Mouse (Mus musculus): ENCODE measurements around the gene Gm21988.

Gm21988 gene

GRCm38 (mm10) chr11:70239541-70240279 is at the start of gene Gm21988, which contains the start of gene Rnasek:
TSS of gene Gm21988 (minus strand) at chr11:70239830.
TSS of gene Rnasek (minus strand) at chr11:70239842.
- peak; percentile 93 for DNase-seq (ENCODE audit: low spot score)

- DNase-seq (ENCODE audit: low spot score) = peak; percentile 50
Observed at GRCm38 (mm10) chr11:70289236-70289635, 49.6 kb upstream of the Gm21988 start.

- no peak for DNase-seq (ENCODE audit: low spot score)
Observed at GRCm38 (mm10) chr11:70288102-70288501, 48.5 kb upstream of the Gm21988 start.

- DNase-seq (ENCODE audit: low spot score) = no peak
Observed at GRCm38 (mm10) chr11:70285686-70286085, 46.1 kb upstream of the Gm21988 start.

- DNase-seq (ENCODE audit: low spot score) = no peak
Observed at GRCm38 (mm10) chr11:70284757-70285156, 45.1 kb upstream of the Gm21988 start.

GRCm38 (mm10) chr11:70283666-70284065 is 44.0 kb upstream of the Gm21988 start:
- DNase-seq (ENCODE audit: low spot score) = no peak

- no peak for DNase-seq (ENCODE audit: low spot score)
Observed at GRCm38 (mm10) chr11:70280441-70280840, 40.8 kb upstream of the Gm21988 start.

- DNase-seq (ENCODE audit: low spot score) = no peak
Observed at GRCm38 (mm10) chr11:70278961-70279360, 39.3 kb upstream of the Gm21988 start.

- no peak for DNase-seq (ENCODE audit: low spot score)
Observed at GRCm38 (mm10) chr11:70271641-70272040, 32.0 kb upstream of the Gm21988 start.

- DNase-seq (ENCODE audit: low spot score) = peak; percentile 39
Observed at GRCm38 (mm10) chr11:70266405-70266804, 26.8 kb upstream of the Gm21988 start.

- no peak for DNase-seq (ENCODE audit: low spot score)
Observed at GRCm38 (mm10) chr11:70265819-70266218, 26.2 kb upstream of the Gm21988 start.

- DNase-seq (ENCODE audit: low spot score) = no peak
Observed at GRCm38 (mm10) chr11:70265252-70265651, 25.6 kb upstream of the Gm21988 start.

GRCm38 (mm10) chr11:70259035-70259434 is 19.4 kb upstream of the Gm21988 start:
- DNase-seq (ENCODE audit: low spot score) = no peak

GRCm38 (mm10) chr11:70254931-70255531 is 15.4 kb upstream of the Gm21988 start, which contains the start of gene Alox12:
TSS of gene Alox12 (minus strand) at chr11:70255353.
- no peak for DNase-seq (ENCODE audit: low spot score)

GRCm38 (mm10) chr11:70254337-70254736 is 14.7 kb upstream of the Gm21988 start:
- no peak for DNase-seq (ENCODE audit: low spot score)

GRCm38 (mm10) chr11:70251853-70252252 is 12.2 kb upstream of the Gm21988 start:
- no peak for DNase-seq (ENCODE audit: low spot score)

GRCm38 (mm10) chr11:70250150-70250549 is 10.5 kb upstream of the Gm21988 start:
- DNase-seq (ENCODE audit: low spot score) = no peak

GRCm38 (mm10) chr11:70247136-70247845 is 7.7 kb upstream of the Gm21988 start:
- peak; percentile 80 for DNase-seq (ENCODE audit: low spot score)

GRCm38 (mm10) chr11:70242591-70242990 is 3.0 kb upstream of the Gm21988 start:
- DNase-seq (ENCODE audit: low spot score) = no peak

- DNase-seq (ENCODE audit: low spot score) = peak; percentile 75
Observed at GRCm38 (mm10) chr11:70238591-70239440, 814 bp downstream of the Gm21988 start.

- peak; percentile 95 for DNase-seq (ENCODE audit: low spot score)
Observed at GRCm38 (mm10) chr11:70237457-70238167, 2.0 kb downstream of the Gm21988 start, which contains the start of gene 0610010K14Rik. TSS of gene 0610010K14Rik (minus strand) at chr11:70237914.
